Mouse (Mus musculus): ENCODE measurements around the gene Bsn.

DNA sequence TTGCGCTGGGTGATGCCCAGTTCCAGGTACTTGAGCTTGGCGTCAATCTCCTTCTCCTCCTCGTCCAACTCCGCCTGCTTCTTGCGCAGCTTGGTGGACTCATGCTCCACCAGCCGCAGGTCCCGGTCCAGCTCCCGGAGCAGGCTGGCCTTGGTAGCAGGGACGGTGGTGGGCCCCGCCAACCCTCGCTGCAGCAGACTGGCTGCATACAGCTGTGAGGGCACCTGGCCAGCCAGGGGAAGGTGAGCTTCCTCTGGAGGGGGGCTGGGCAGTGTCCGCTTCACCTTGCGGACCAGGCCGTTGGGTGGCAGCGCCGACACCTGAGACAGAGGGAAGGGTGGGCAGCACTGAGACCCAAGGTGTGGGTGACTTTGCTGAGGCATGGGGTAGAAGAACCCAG is 82.3 kb downstream of the Bsn start:
- TF ChIP-seq CTCF (IDR thresholded peaks at IDR 0.05; ENCODE audit: extremely low read depth, insufficient read depth, low read length) (no peak), POLR2A (IDR thresholded peaks at IDR 0.05; ENCODE audit: extremely low read depth, insufficient read depth, low read length) (no peak)

Measured in cortical plate, adult 2 months (tissue).